Mouse (Mus musculus) forebrain, embryonic 10.5 days (tissue): ENCODE results near the gene Copg1. TPM values are rescaled to one million over a fixed set of nuclear protein-coding genes. Genes with fewer than 3 reads are reported as not detected.

Experiments used
- DNase-seq: peaks from one replicate; pipeline ENCODE4 v3.0.0-alpha.2; 2017; ENCODE audit warnings: low spot score; ENCODE audit errors: extremely low spot score
- H3K27ac ChIP-seq: fragments of 300-500 bp; sonication (generic); 2 replicates; pipeline ENCODE4 v1.5.1; 2016; ENCODE audit warnings: mild to moderate bottlenecking
- H3K27me3 ChIP-seq: fragments of 300-500 bp; sonication (generic); 2 replicates; pipeline ENCODE4 v1.6.1; 2016; ENCODE audit warnings: mild to moderate bottlenecking; ENCODE audit not compliant: poor library complexity, severe bottlenecking
- H3K36me3 ChIP-seq: fragments of 300-500 bp; sonication (generic); replicated peaks from 2 replicates; pipeline ENCODE4 v1.6.1; 2016; ENCODE audit warnings: mild to moderate bottlenecking, moderate library complexity
- H3K4me1 ChIP-seq: fragments of 300-500 bp; sonication (generic); 2 replicates; pipeline ENCODE4 v1.6.1; 2016
- H3K4me3 ChIP-seq: fragments of 300-500 bp; sonication (generic); 2 replicates; pipeline ENCODE4 v1.5.1; 2016; ENCODE audit warnings: mild to moderate bottlenecking, moderate library complexity
- H3K9me3 ChIP-seq: fragments of 300-500 bp; sonication (generic); 2 replicates; pipeline ENCODE4 v1.6.1; 2016; ENCODE audit warnings: mild to moderate bottlenecking, moderate library complexity
- WGBS: fragments of 180-500 bp; shearing (Covaris S2); methylation state at CpG from one replicate; pipeline ENCODE4 v1.1.7; 2016; 5-methylcytosine and 5-hydroxymethylcytosine counted together
- polyA plus RNA-seq: library from polyadenylated mRNA; unstranded; fragments of >200 nt; fragmentation: Nextera tagmentation; extraction: Ambion mirVana; gene quantifications from 2 replicates; pipeline ENCODE4 v1.2.1, GENCODE M21; 2016

Gene Copg1
- polyA plus RNA-seq, 1 experiment from 2014 or later: 152 TPM

GRCm38 (mm10) chr6:87857071-87857470 is 30.5 kb upstream of the Copg1 start:
- no peaks in the 10 kb centered on the region for H3K9me3 ChIP-seq
- H3K27me3 ChIP-seq: no peaks in the 10 kb centered on the region
- WGBS: 73% methylated on average over 1 of the region's 1 CpGs
- no peaks in the 10 kb centered on the region for H3K4me1 ChIP-seq
- H3K4me3 ChIP-seq: no peak overlapping the region
- H3K27ac ChIP-seq: no peak overlapping the region
- DNase-seq: no peak
- no peaks in the 10 kb centered on the region for H3K36me3 ChIP-seq

- Histone ChIP-seq H3K9me3 (no peaks in the 10 kb centered on the region), H3K27me3 (no peaks in the 10 kb centered on the region), H3K4me1 (no peaks in the 10 kb centered on the region), H3K36me3 (no peaks in the 10 kb centered on the region), H3K4me3 (no peak overlapping the region), H3K27ac (no peak overlapping the region)
- WGBS: 91% methylated on average over 6 of the region's 6 CpGs
- no peak for DNase-seq
Measured at GRCm38 (mm10) chr6:87866211-87866610, 21.4 kb upstream of the Copg1 start.

- no peaks in the 10 kb centered on the region for H3K4me1 ChIP-seq
- DNase-seq: no peak
- H3K4me3 ChIP-seq: no peak overlapping the region
- no peaks in the 10 kb centered on the region for H3K36me3 ChIP-seq
- no peaks in the 10 kb centered on the region for H3K27me3 ChIP-seq
- WGBS: 84% methylated on average over 2 of the region's 2 CpGs
- no peaks in the 10 kb centered on the region for H3K9me3 ChIP-seq
- H3K27ac ChIP-seq: no peak overlapping the region
Measured at GRCm38 (mm10) chr6:87867256-87867655, 20.4 kb upstream of the Copg1 start.

GRCm38 (mm10) chr6:87868871-87869506 is 18.6 kb upstream of the Copg1 start:
- 83% methylated on average over 9 of the region's 9 CpGs for WGBS
- Histone ChIP-seq H3K4me3 (no peak overlapping the region), H3K27me3 (no peaks in the 10 kb centered on the region), H3K27ac (no peak overlapping the region), H3K36me3 (no peaks in the 10 kb centered on the region), H3K9me3 (no peaks in the 10 kb centered on the region), H3K4me1 (no peaks in the 10 kb centered on the region)
- no peak for DNase-seq

GRCm38 (mm10) chr6:87870440-87870839 is 17.2 kb upstream of the Copg1 start:
- no peaks in the 10 kb centered on the region for H3K36me3 ChIP-seq
- no peak for DNase-seq
- H3K9me3 ChIP-seq: no peaks in the 10 kb centered on the region
- WGBS: 82% methylated on average over 1 of the region's 1 CpGs
- no peaks in the 10 kb centered on the region for H3K4me1 ChIP-seq
- H3K27me3 ChIP-seq: no peaks in the 10 kb centered on the region
- no peak overlapping the region for H3K4me3 ChIP-seq
- no peak overlapping the region for H3K27ac ChIP-seq

GRCm38 (mm10) chr6:87871240-87871639 is 16.4 kb upstream of the Copg1 start:
- Histone ChIP-seq H3K4me1 (0 out of 2 replicates have a peak, but pooled peaks cover 1% of the 10 kb centered on the region), H3K4me3 (no peak overlapping the region), H3K9me3 (no peaks in the 10 kb centered on the region), H3K27me3 (no peaks in the 10 kb centered on the region), H3K27ac (no peak overlapping the region), H3K36me3 (no peaks in the 10 kb centered on the region)
- 86% methylated on average over 7 of the region's 7 CpGs for WGBS
- no peak for DNase-seq

GRCm38 (mm10) chr6:87873104-87873503 is 14.5 kb upstream of the Copg1 start:
- Histone ChIP-seq H3K9me3 (no peaks in the 10 kb centered on the region), H3K36me3 (no peaks in the 10 kb centered on the region), H3K4me3 (no peak overlapping the region), H3K27me3 (no peaks in the 10 kb centered on the region), H3K27ac (no peak overlapping the region), H3K4me1 (0 out of 2 replicates have a peak, but pooled peaks cover 3% of the 10 kb centered on the region)
- DNase-seq: no peak
- WGBS: 59% methylated on average over 1 of the region's 1 CpGs

- Histone ChIP-seq H3K4me1 (0 out of 2 replicates have a peak, but pooled peaks cover 3% of the 10 kb centered on the region), H3K36me3 (no peaks in the 10 kb centered on the region), H3K9me3 (no peaks in the 10 kb centered on the region), H3K27me3 (no peaks in the 10 kb centered on the region), H3K27ac (no peak overlapping the region), H3K4me3 (no peak overlapping the region)
- 90% methylated on average over 2 of the region's 2 CpGs for WGBS
- no peak for DNase-seq
Measured at GRCm38 (mm10) chr6:87873963-87874362, 13.7 kb upstream of the Copg1 start.

GRCm38 (mm10) chr6:87875083-87875482 is 12.5 kb upstream of the Copg1 start:
- Histone ChIP-seq H3K36me3 (no peaks in the 10 kb centered on the region), H3K4me3 (no peak overlapping the region), H3K9me3 (no peaks in the 10 kb centered on the region), H3K27me3 (no peaks in the 10 kb centered on the region), H3K27ac (no peak overlapping the region), H3K4me1 (0 out of 2 replicates have a peak, but pooled peaks cover 3% of the 10 kb centered on the region)
- DNase-seq: no peak
- WGBS: 88% methylated on average over 1 of the region's 1 CpGs

DNA sequence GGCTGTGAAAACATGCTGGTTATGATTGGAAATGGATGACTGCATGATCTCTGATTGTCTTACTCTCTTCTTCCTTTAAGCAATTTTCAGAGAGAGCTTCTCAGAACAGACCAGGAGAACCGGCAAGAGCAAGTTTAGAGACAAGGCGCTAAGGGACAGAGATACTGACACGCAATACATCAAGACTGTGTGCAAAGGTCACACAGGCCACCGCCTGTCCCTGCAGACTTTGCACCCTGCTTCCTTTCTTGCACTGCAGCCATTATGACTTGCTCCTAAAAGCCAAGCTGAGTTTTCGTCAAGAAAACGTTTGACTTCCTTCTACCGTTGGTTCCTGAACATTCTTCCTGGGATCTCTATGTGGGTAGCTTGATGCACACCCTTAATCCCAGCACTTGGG is 12.1 kb upstream of the Copg1 start:
- Histone ChIP-seq H3K27ac (no peak overlapping the region), H3K4me3 (no peak overlapping the region), H3K27me3 (no peaks in the 10 kb centered on the region), H3K36me3 (no peaks in the 10 kb centered on the region), H3K9me3 (no peaks in the 10 kb centered on the region), H3K4me1 (0 out of 2 replicates have a peak, but pooled peaks cover 3% of the 10 kb centered on the region)
- WGBS: 94% methylated on average over 7 of the region's 7 CpGs
- DNase-seq: no peak

- H3K36me3 ChIP-seq: no peaks in the 10 kb centered on the region
- no peak overlapping the region for H3K27ac ChIP-seq
- no peaks in the 10 kb centered on the region for H3K9me3 ChIP-seq
- DNase-seq: no peak
- WGBS: 77% methylated on average over 13 of the region's 13 CpGs
- no peak overlapping the region for H3K4me3 ChIP-seq
- 0 out of 2 replicates have a peak, but pooled peaks cover 3% of the 10 kb centered on the region for H3K4me1 ChIP-seq
- H3K27me3 ChIP-seq: no peaks in the 10 kb centered on the region
Measured at GRCm38 (mm10) chr6:87876068-87876643, 11.5 kb upstream of the Copg1 start.

DNA sequence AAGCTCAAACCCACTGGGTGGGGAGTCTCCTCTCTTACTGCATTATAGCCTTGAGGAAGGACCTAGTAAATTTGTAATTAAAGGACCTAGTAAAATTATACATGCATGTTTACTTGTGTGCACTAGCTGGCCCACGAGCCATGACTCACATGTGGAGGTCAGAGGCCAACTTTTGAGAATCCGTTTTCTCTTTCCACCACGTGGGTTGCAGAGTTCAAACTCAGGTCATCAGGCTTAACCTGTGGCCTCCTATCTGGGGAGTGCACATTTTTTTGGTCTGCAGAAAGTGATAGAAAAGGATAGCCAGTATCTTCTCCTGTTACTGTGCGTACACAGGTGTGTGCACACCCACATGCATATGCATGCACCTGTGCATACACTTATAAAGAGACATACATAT is 8.6 kb upstream of the Copg1 start:
- Histone ChIP-seq H3K27me3 (no peaks in the 10 kb centered on the region), H3K4me1 (0 out of 2 replicates have a peak, but pooled peaks cover 3% of the 10 kb centered on the region), H3K27ac (no peak overlapping the region), H3K36me3 (no peaks in the 10 kb centered on the region), H3K9me3 (no peaks in the 10 kb centered on the region), H3K4me3 (no peak overlapping the region)
- DNase-seq: no peak
- WGBS: 53% methylated on average over 4 of the region's 4 CpGs

DNA sequence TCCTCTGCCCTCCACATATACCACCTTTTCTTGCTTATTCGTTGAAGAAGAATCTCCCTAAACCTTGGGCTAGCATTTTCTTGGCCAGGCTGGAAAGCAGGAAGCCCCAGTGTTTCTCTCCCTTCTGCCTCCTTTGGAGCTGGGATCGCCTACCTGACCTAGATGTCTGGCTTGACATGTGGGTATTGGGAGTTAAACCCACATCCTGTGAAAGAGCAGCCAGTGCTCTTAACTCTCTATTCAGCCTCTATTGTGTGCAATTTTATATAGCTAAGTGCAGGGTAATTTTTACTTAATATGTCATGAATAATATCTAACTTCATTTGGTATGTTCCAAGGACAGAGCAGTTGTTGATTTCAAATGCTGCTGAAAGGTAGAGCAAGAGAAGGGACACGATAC is 8.0 kb upstream of the Copg1 start:
- H3K27ac ChIP-seq: no peak overlapping the region
- H3K4me1 ChIP-seq: 0 out of 2 replicates have a peak, but pooled peaks cover 3% of the 10 kb centered on the region
- no peak overlapping the region for H3K4me3 ChIP-seq
- 81% methylated on average over 3 of the region's 3 CpGs for WGBS
- H3K36me3 ChIP-seq: no peaks in the 10 kb centered on the region
- H3K27me3 ChIP-seq: no peaks in the 10 kb centered on the region
- H3K9me3 ChIP-seq: no peaks in the 10 kb centered on the region
- no peak for DNase-seq
